ENCODE assay signal across 11 mouse cellular contexts in genomic region chr5:74253724-74254328, GRCm38 (mm10). TPM values are rescaled to one million over a fixed set of nuclear protein-coding genes. Genes with fewer than 3 reads are reported as not detected.
DNase-seq lines count a peak whose midpoint lies in the region; ATAC-seq and TF ChIP-seq lines count a peak whose summit lies in the region.
"Had no signal": no experiment of that assay in that cellular context is flagged by ENCODE, and none has a peak within 500 bp of the region (broad histone marks: within the 10 kb centered on the region; RNA-seq: fewer than 3 reads in every experiment).

No protein-coding gene starts in this region.

- H3K36me3 ChIP-seq in forebrain, embryonic 10.5 days (replicated peaks), result no peaks in the 10 kb centered on the region
- H3K36me3 ChIP-seq in forebrain, embryonic 12.5 days (replicated peaks), result no peaks in the 10 kb centered on the region
- no peaks in the 10 kb centered on the region for H3K36me3 ChIP-seq in kidney, embryonic 16.5 days (ENCODE audit: insufficient read depth, low read length)
- no peaks in the 10 kb centered on the region for H3K36me3 ChIP-seq in limb, embryonic 11.5 days (ENCODE audit: control insufficient read depth, insufficient read depth, low read length)
- H3K36me3 ChIP-seq: hindbrain, embryonic 12.5 days had no signal

- H3K9me3 ChIP-seq in forebrain, embryonic 10.5 days, result no peaks in the 10 kb centered on the region
- H3K9me3 ChIP-seq in forebrain, embryonic 12.5 days, result no peaks in the 10 kb centered on the region
- H3K9me3 ChIP-seq in kidney, embryonic 16.5 days (ENCODE audit: low read length), result no peaks in the 10 kb centered on the region
- no peaks in the 10 kb centered on the region for H3K9me3 ChIP-seq in limb, embryonic 11.5 days (ENCODE audit: control insufficient read depth, low read length)
- H3K9me3 ChIP-seq: hindbrain, embryonic 12.5 days had no signal

- H3K4me1 ChIP-seq in forebrain, embryonic 10.5 days, result peaks cover 34% of the 10 kb centered on the region
- H3K4me1 ChIP-seq in forebrain, embryonic 12.5 days, result peaks cover 10% of the 10 kb centered on the region
- H3K4me1 ChIP-seq in kidney, embryonic 16.5 days (ENCODE audit: insufficient read depth, low read length), result peaks cover 28% of the 10 kb centered on the region
- H3K4me1 ChIP-seq in cortical plate, adult 2 months (ENCODE audit: control insufficient read depth, insufficient read depth, low read length), result peaks cover 16% of the 10 kb centered on the region
- peaks cover 35% of the 10 kb centered on the region for H3K4me1 ChIP-seq in limb, embryonic 11.5 days (ENCODE audit: control insufficient read depth, insufficient read depth, low read length)

- no peak overlapping the region for H3K9ac ChIP-seq in forebrain, embryonic 12.5 days
- no peak overlapping the region for H3K9ac ChIP-seq in kidney, embryonic 16.5 days (replicated peaks; ENCODE audit: low read length)
- H3K9ac ChIP-seq in limb, embryonic 11.5 days (ENCODE audit: low read length), result no peak overlapping the region
- H3K9ac ChIP-seq: hindbrain, embryonic 12.5 days had no signal

- peak overlapping the region; percentile 36 for H3K27ac ChIP-seq in forebrain, embryonic 10.5 days
- no peak overlapping the region for H3K27ac ChIP-seq in forebrain, embryonic 12.5 days
- peak overlapping the region; percentile 63 for H3K27ac ChIP-seq in kidney, embryonic 16.5 days (ENCODE audit: low read length)
- H3K27ac ChIP-seq in cortical plate, adult 2 months (ENCODE audit: insufficient read depth, low read length), result peak overlapping the region; percentile 31
- no peak overlapping the region for H3K27ac ChIP-seq in limb, embryonic 11.5 days (replicated peaks; ENCODE audit: low read depth, low read length)
- H3K27ac ChIP-seq: hindbrain, embryonic 12.5 days had no signal

- ATAC-seq in forebrain, embryonic 12.5 days (ENCODE audit: low FRiP score), result no peak
- ATAC-seq in kidney, embryonic 16.5 days (ENCODE audit: low FRiP score, low TSS enrichment), result peak; percentile 77
- peak; percentile 35; the same call in 1 of the 2 replicates for ATAC-seq in limb, embryonic 11.5 days (ENCODE audit: insufficient number of reproducible peaks, low FRiP score, low TSS enrichment, low read depth)
- no peak for ATAC-seq in inflammation-experienced regulatory T-cells, adult 6 months

- WGBS in forebrain, embryonic 10.5 days, result 75% methylated on average over 7 of the region's 7 CpGs
- WGBS in forebrain, embryonic 12.5 days, result 79% methylated on average over 7 of the region's 7 CpGs
- 33% methylated on average over 7 of the region's 7 CpGs for WGBS in kidney, embryonic 16.5 days
- WGBS in limb, embryonic 11.5 days, result 13% methylated on average over 7 of the region's 7 CpGs

- TF ChIP-seq POLR2A in cortical plate, adult 2 months (IDR thresholded peaks at IDR 0.05; ENCODE audit: extremely low read depth, insufficient read depth, low read length), result no peak

- no peak overlapping the region for H3K4me3 ChIP-seq in forebrain, embryonic 10.5 days
- H3K4me3 ChIP-seq in forebrain, embryonic 12.5 days (replicated peaks), result no peak overlapping the region
- H3K4me3 ChIP-seq in kidney, embryonic 16.5 days (ENCODE audit: low read length), result no peak overlapping the region
- H3K4me3 ChIP-seq in cortical plate, adult 2 months (ENCODE audit: insufficient read depth, low read length), result no peak overlapping the region
- H3K4me3 ChIP-seq in limb, embryonic 11.5 days (ENCODE audit: low read depth, low read length), result no peak overlapping the region
- H3K4me3 ChIP-seq: hindbrain, embryonic 12.5 days had no signal

- no peak overlapping the region for H3K4me2 ChIP-seq in forebrain, embryonic 12.5 days
- H3K4me2 ChIP-seq in kidney, embryonic 16.5 days (replicated peaks; ENCODE audit: low read depth, low read length), result no peak overlapping the region
- H3K4me2 ChIP-seq in limb, embryonic 11.5 days (ENCODE audit: low read depth, severe bottlenecking), result no peak overlapping the region
- H3K4me2 ChIP-seq: hindbrain, embryonic 12.5 days had no signal

- DNase-seq in forebrain, embryonic 10.5 days (ENCODE audit: extremely low spot score, low spot score), result no peak
- DNase-seq in kidney, postnatal 4 days, result no peak
- DNase-seq in limb, embryonic 11.5 days (ENCODE audit: low spot score), result peak; percentile 36
- no peak for DNase-seq in adrenal gland, postnatal 10 days
- DNase-seq: lung, postnatal 36 days; right cerebral cortex, postnatal 25 days had no signal

- no peaks in the 10 kb centered on the region for H3K27me3 ChIP-seq in forebrain, embryonic 10.5 days (ENCODE audit: poor library complexity, severe bottlenecking)
- H3K27me3 ChIP-seq in forebrain, embryonic 12.5 days, result no peaks in the 10 kb centered on the region
- H3K27me3 ChIP-seq in kidney, embryonic 16.5 days (ENCODE audit: insufficient read depth, low read length), result no peaks in the 10 kb centered on the region
- H3K27me3 ChIP-seq in limb, embryonic 11.5 days (ENCODE audit: control insufficient read depth, insufficient read depth, low read length), result no peaks in the 10 kb centered on the region
- H3K27me3 ChIP-seq: hindbrain, embryonic 12.5 days had no signal

- TF ChIP-seq CTCF in cortical plate, adult 2 months (IDR thresholded peaks at IDR 0.05; ENCODE audit: extremely low read depth, insufficient read depth, low read length), result no peak

RNA-seq across cellular contexts. Expression of gene Rasl11b, which starts 58.7 kb away (rescaled TPM):
- polyA plus RNA-seq in forebrain, embryonic 10.5 days (2016; fragmentation: Nextera tagmentation; extraction: Ambion mirVana), result 27.5 and 29.2 TPM in 2 replicates
- 29.1 and 31.5 TPM in 2 replicates for polyA plus RNA-seq in forebrain, embryonic 12.5 days (2016; fragmentation: Nextera tagmentation; extraction: Ambion mirVana)
- polyA plus RNA-seq in kidney, embryonic 16.5 days (2015; fragmentation: Nextera tagmentation; extraction: Ambion mirVana), result 75.1 and 78.0 TPM in 2 replicates
- 119 and 124 TPM in 2 replicates for polyA plus RNA-seq in cortical plate, adult 2 months (2012; rRNA removed)
- 112 and 118 TPM in 2 replicates for polyA plus RNA-seq in limb, embryonic 11.5 days (2014; fragmentation: Nextera tagmentation; extraction: Ambion mirVana)
- 1 to 10 TPM in 2 of 3 experiments, under 1 TPM in 1; 0.53 to 2.9 (median 1.2) TPM for polyA plus RNA-seq in inflammation-experienced regulatory T-cells, adult 6 months (2017; shearing (Covaris generic))
- 10 to 100 TPM; 15.7 to 18.6 TPM for total RNA-seq in adrenal gland, postnatal 10 days (2021)

Comparison
In these comparisons a context has a peak if more than half of its experiments do, and no peak if none do; other contexts are left out.
1. H3K27ac ChIP-seq: peak in forebrain, embryonic 10.5 days (single experiment), kidney, embryonic 16.5 days (single experiment) and cortical plate, adult 2 months (single experiment); none in forebrain, embryonic 12.5 days (single experiment) and limb, embryonic 11.5 days (single experiment).
2. ATAC-seq: peak in kidney, embryonic 16.5 days (single experiment) and limb, embryonic 11.5 days (single experiment); none in forebrain, embryonic 12.5 days (single experiment) and inflammation-experienced regulatory T-cells, adult 6 months (single experiment).